Mouse (Mus musculus): ENCODE results near the gene Nup160. TPM values are rescaled to one million over a fixed set of nuclear protein-coding genes. Genes with fewer than 3 reads are reported as not detected.

Nup160 gene
- total RNA-seq, 1 experiment from 2014 or later, result 49.7 TPM

DNA sequence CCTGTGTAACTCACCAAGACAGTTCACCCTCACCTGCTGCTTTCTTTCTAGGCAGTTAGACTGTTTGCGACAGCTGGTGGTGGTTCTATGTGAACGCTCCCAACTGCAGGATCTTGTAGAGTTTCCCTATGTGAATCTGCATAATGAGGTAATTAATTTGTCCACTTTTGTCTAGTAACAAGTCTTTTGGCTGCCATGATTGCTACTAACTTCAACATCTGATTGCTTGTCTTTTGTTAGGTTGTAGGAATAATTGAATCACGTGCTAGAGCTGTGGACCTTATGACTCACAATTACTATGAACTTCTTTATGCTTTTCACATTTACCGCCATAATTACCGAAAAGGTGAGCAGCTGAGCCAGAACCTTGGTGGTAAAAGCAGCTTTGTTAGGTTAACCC lies 40.9 kb downstream of the Nup160 start:
- no peak for ATAC-seq (replicated peaks in 1 of 2; ENCODE audit: insufficient read depth in 1 of 2, low FRiP score in 2 of 2, low TSS enrichment in 1 of 2, low read depth in 1 of 2, poor library complexity in 2 of 2, severe bottlenecking in 2 of 2)

DNA sequence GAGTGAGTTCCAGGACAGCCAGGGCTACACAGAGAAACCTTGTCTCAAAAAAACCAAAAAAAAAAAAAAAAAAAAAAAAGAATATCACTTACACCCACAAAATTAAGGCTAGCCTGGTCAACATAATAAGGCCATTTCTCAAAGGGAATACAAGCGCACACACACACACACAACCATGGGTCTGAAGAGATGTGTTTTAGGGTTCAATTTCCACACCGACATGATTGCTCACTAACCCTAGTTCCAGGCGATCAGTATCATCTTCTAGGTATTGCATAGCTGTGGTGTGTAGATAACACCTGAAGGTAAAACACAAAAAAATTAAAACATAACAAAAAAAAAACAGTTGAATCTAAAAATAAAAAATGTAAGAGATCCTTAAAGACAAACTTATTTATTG lies 49.8 kb downstream of the Nup160 start:
- ATAC-seq (replicated peaks in 1 of 2; ENCODE audit: insufficient read depth in 1 of 2, low FRiP score in 2 of 2, low TSS enrichment in 1 of 2, low read depth in 1 of 2, poor library complexity in 2 of 2, severe bottlenecking in 2 of 2), result no peak

- ATAC-seq (replicated peaks in 1 of 2; ENCODE audit: insufficient read depth in 1 of 2, low FRiP score in 2 of 2, low TSS enrichment in 1 of 2, low read depth in 1 of 2, poor library complexity in 2 of 2, severe bottlenecking in 2 of 2), result no peak
Measured at GRCm38 (mm10) chr2:90735326-90735725, 58.3 kb downstream of the Nup160 start.

- ATAC-seq (replicated peaks in 1 of 2; ENCODE audit: insufficient read depth in 1 of 2, low FRiP score in 2 of 2, low TSS enrichment in 1 of 2, low read depth in 1 of 2, poor library complexity in 2 of 2, severe bottlenecking in 2 of 2), result no peak
Measured at GRCm38 (mm10) chr2:90738801-90739200, 61.8 kb downstream of the Nup160 start.

DNA sequence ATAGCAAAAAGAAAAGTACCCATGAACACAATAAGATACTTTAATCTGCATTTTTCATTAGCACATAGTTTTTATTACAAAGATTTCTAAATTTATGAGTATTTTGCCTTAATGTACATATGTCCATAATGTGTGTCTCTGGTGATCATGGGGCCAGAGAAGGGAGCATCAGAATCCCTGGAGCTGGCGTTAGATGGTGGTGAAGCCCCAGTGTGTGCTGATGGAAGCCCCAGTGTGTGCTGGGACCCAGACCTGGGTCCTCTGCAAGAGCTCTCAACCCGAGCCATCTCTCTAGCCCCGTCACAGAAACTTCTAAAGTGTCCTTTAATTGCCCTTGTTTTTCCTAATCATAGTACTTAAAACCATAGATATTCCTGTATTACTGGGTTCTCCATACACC lies 62.3 kb downstream of the Nup160 start:
- ATAC-seq (replicated peaks in 1 of 2; ENCODE audit: insufficient read depth in 1 of 2, low FRiP score in 2 of 2, low TSS enrichment in 1 of 2, low read depth in 1 of 2, poor library complexity in 2 of 2, severe bottlenecking in 2 of 2), result no peak

- ATAC-seq (replicated peaks in 1 of 2; ENCODE audit: insufficient read depth in 1 of 2, low FRiP score in 2 of 2, low TSS enrichment in 1 of 2, low read depth in 1 of 2, poor library complexity in 2 of 2, severe bottlenecking in 2 of 2), result no peak
Measured at GRCm38 (mm10) chr2:90739921-90740320, 62.9 kb downstream of the Nup160 start.

- no peak for ATAC-seq (replicated peaks in 1 of 2; ENCODE audit: insufficient read depth in 1 of 2, low FRiP score in 2 of 2, low TSS enrichment in 1 of 2, low read depth in 1 of 2, poor library complexity in 2 of 2, severe bottlenecking in 2 of 2)
Measured at GRCm38 (mm10) chr2:90744285-90745052, 67.5 kb downstream of the Nup160 start.

- peak; percentile 98 to 99 for ATAC-seq (replicated peaks in 1 of 2; ENCODE audit: insufficient read depth in 1 of 2, low FRiP score in 2 of 2, low TSS enrichment in 1 of 2, low read depth in 1 of 2, poor library complexity in 2 of 2, severe bottlenecking in 2 of 2)
Measured at GRCm38 (mm10) chr2:90745053-90745678, 68.2 kb downstream of the Nup160 start, which contains the start of gene Fnbp4. Gene Fnbp4, plus strand, starts transcription at chr2:90745370.

DNA sequence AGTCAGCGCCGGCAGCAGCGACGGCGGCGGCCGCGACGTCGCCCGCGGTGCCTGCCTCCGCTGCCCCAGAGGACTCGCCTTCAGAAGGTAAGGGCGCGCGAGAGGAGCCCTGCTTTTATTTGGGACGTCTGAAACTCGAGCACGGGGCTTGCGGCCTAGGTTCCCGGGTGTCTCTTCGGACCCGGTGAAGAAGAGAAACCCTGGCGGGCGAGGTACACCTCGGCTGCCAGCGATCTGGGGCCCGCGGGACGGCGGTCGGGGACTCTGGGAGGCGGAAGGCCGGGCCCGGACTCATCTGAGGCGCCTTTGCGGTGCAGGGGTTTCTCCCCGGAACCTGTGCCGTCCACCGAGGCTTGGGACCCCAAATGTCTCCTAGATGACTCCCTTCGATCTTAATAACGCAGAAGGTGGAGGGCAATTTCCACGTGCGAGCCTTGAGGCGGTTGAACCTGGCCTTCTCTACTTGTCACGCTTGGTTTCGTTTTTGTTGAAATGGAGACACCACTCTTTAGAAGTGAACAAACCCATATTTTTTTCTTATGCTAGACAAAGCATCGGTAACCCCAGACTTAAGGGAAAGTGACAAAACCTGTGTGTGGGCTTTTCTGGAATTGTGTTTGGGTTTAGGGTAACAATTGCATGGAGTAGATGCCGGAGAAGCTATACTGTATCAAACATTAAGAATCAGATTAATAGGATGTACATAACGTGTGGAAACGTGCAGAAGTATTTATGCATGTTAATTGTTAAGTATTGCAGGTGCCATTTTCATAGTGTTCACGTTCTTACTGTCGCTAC lies 68.9 kb downstream of the Nup160 start:
- ATAC-seq (replicated peaks in 1 of 2; ENCODE audit: insufficient read depth in 1 of 2, low FRiP score in 2 of 2, low TSS enrichment in 1 of 2, low read depth in 1 of 2, poor library complexity in 2 of 2, severe bottlenecking in 2 of 2), result peak in 1 of 2 experiments; percentile 14; a peak in 2 of 4 replicates

GRCm38 (mm10) chr2:90746538-90746865 lies 69.5 kb downstream of the Nup160 start:
- ATAC-seq (replicated peaks in 1 of 2; ENCODE audit: insufficient read depth in 1 of 2, low FRiP score in 2 of 2, low TSS enrichment in 1 of 2, low read depth in 1 of 2, poor library complexity in 2 of 2, severe bottlenecking in 2 of 2), result no peak

DNA sequence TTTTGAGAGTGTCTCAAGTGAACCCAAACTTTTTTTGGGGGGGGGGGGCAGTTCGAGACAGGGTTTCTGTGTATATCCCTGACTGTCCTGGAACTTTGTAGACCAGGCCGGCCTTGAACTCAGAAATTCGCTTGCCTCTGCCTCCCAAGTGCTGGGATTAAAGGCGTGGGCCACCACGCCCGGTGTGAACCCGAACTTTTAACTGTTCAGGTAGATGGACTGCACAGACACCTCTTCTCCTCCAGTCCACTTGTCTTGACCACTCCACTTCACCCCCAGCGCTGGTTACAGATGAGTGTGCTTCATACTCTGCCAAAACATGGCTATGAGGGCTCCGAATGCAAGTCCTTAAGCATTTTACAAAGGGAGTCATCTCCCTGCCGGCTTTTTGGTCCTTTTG lies 70.1 kb downstream of the Nup160 start:
- no peak for ATAC-seq (replicated peaks in 1 of 2; ENCODE audit: insufficient read depth in 1 of 2, low FRiP score in 2 of 2, low TSS enrichment in 1 of 2, low read depth in 1 of 2, poor library complexity in 2 of 2, severe bottlenecking in 2 of 2)

DNA sequence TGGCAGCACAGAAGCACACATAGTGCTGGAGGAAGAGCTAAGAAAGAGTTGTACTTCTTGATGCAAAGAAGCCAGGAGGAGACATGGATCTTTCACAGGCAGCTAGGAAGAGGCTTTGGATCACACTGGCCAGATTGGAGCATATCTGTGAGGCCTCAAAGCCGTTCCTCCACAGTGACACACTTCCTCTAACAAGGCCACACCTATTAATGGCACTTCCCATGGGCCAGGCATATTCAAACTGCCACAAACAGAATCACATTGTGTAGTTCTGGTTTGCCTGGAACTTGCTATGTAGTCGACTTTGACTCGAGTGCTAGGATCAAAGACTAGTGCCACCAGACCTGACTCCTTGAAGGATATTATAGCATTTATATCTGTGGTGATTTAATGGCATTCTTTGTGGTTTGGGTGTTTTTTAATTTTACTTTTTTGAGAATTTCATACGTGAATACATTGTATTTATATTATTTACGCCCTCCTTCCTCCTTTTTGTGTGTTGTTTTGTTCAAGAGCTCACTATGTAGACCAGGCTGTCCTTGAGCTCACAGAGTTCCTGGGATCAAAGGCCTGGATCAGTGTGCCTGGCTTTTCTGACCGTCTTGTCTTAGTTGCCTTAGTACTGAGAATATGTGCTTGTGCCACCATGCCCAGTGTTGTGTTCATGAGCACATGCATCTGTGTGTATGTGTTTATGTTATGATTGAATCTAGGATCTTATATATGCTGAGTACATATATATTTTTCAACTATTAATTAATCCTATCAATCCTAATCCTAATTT lies 72.9 kb downstream of the Nup160 start:
- ATAC-seq (replicated peaks in 1 of 2; ENCODE audit: insufficient read depth in 1 of 2, low FRiP score in 2 of 2, low TSS enrichment in 1 of 2, low read depth in 1 of 2, poor library complexity in 2 of 2, severe bottlenecking in 2 of 2), result no peak

- ATAC-seq (replicated peaks in 1 of 2; ENCODE audit: insufficient read depth in 1 of 2, low FRiP score in 2 of 2, low TSS enrichment in 1 of 2, low read depth in 1 of 2, poor library complexity in 2 of 2, severe bottlenecking in 2 of 2), result no peak
Measured at GRCm38 (mm10) chr2:90753565-90753964, 76.5 kb downstream of the Nup160 start.

GRCm38 (mm10) chr2:90754188-90754587 lies 77.2 kb downstream of the Nup160 start:
- no peak for ATAC-seq (replicated peaks in 1 of 2; ENCODE audit: insufficient read depth in 1 of 2, low FRiP score in 2 of 2, low TSS enrichment in 1 of 2, low read depth in 1 of 2, poor library complexity in 2 of 2, severe bottlenecking in 2 of 2)

- ATAC-seq (replicated peaks in 1 of 2; ENCODE audit: insufficient read depth in 1 of 2, low FRiP score in 2 of 2, low TSS enrichment in 1 of 2, low read depth in 1 of 2, poor library complexity in 2 of 2, severe bottlenecking in 2 of 2), result no peak
Measured at GRCm38 (mm10) chr2:90765123-90765522, 88.1 kb downstream of the Nup160 start.

DNA sequence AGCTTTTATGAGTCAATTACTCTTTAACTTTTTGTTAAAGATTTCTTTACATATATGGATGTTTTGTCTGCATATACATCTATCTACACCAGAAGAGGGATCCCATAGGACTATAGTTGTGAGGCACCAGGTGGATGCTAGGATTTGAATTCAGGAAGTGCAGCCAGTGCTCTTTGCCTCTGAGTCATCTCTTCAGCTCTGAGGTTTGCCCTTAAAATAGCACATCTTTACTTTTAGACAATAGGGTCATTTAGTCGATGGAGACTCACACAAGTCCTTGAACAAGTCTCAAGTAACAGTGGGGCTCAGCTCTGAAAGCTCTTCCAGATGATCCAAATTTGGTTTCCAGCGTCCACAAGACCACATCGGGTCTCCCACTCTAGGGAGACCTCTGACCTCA lies 104.3 kb downstream of the Nup160 start:
- no peak for ATAC-seq (replicated peaks in 1 of 2; ENCODE audit: insufficient read depth in 1 of 2, low FRiP score in 2 of 2, low TSS enrichment in 1 of 2, low read depth in 1 of 2, poor library complexity in 2 of 2, severe bottlenecking in 2 of 2)

DNA sequence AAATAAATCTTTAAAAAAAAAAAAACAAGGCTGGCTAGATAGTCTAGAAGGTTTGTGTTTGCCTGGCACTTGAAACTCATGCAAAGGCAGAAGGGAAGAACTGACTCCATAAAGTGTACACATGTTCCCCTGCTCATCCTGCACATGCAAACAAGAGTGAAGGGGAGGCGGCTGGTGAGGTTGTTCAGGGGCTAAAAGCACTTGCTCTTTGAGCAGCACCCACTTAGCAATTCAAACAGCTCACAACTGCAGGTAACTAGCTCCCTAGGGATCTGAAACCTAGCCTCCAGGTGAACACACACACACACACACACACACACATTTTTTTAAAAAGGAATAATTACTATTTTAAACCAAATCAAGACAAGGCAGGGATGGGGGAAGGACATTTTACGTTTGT lies 104.9 kb downstream of the Nup160 start:
- no peak for ATAC-seq (replicated peaks in 1 of 2; ENCODE audit: insufficient read depth in 1 of 2, low FRiP score in 2 of 2, low TSS enrichment in 1 of 2, low read depth in 1 of 2, poor library complexity in 2 of 2, severe bottlenecking in 2 of 2)

GRCm38 (mm10) chr2:90782458-90782857 lies 105.4 kb downstream of the Nup160 start, which contains the start of gene Agbl2:
Gene Agbl2, plus strand, starts transcription at chr2:90782727.
- ATAC-seq (replicated peaks in 1 of 2; ENCODE audit: insufficient read depth in 1 of 2, low FRiP score in 2 of 2, low TSS enrichment in 1 of 2, low read depth in 1 of 2, poor library complexity in 2 of 2, severe bottlenecking in 2 of 2), result peak; percentile 42 to 54
